Mouse (Mus musculus) ZHBTc4 (cell line): ENCODE measurements around the gene Ctdsp2.

Experiments
- DNase-seq: peaks from one replicate; pipeline ENCODE4 v3.0.0-alpha.2; 2011; ENCODE audit warnings: low read depth, low spot score

Ctdsp2 gene

GRCm38 (mm10) chr10:126962966-126963330 lies 15.6 kb upstream of the Ctdsp2 start:
- no peak for DNase-seq

- peak; percentile 80 for DNase-seq
Measured at GRCm38 (mm10) chr10:126963821-126964220, 14.7 kb upstream of the Ctdsp2 start.

- DNase-seq: no peak
Measured at GRCm38 (mm10) chr10:126971363-126972050, 7.0 kb upstream of the Ctdsp2 start.

- DNase-seq: peak; percentile 100
Measured at GRCm38 (mm10) chr10:126972051-126972725, 6.3 kb upstream of the Ctdsp2 start.

GRCm38 (mm10) chr10:126972988-126973387 lies 5.5 kb upstream of the Ctdsp2 start:
- peak; percentile 57 for DNase-seq

GRCm38 (mm10) chr10:126975706-126976105 lies 2.8 kb upstream of the Ctdsp2 start:
- no peak for DNase-seq

- DNase-seq: no peak
Measured at GRCm38 (mm10) chr10:126977076-126977475, 1.4 kb upstream of the Ctdsp2 start.

- no peak for DNase-seq
Measured at GRCm38 (mm10) chr10:126979121-126979635, 661 bp downstream of the Ctdsp2 start.

- no peak for DNase-seq
Measured at GRCm38 (mm10) chr10:126979636-126980151, 1.2 kb downstream of the Ctdsp2 start.

- DNase-seq: peak; percentile 54
Measured at GRCm38 (mm10) chr10:126980221-126980932, 1.9 kb downstream of the Ctdsp2 start.

GRCm38 (mm10) chr10:126980933-126981530 lies 2.5 kb downstream of the Ctdsp2 start:
- no peak for DNase-seq

GRCm38 (mm10) chr10:126981746-126982145 lies 3.2 kb downstream of the Ctdsp2 start:
- no peak for DNase-seq

GRCm38 (mm10) chr10:126983193-126983725 lies 4.7 kb downstream of the Ctdsp2 start:
- DNase-seq: no peak

- DNase-seq: peak; percentile 63
Measured at GRCm38 (mm10) chr10:126984189-126985004, 5.9 kb downstream of the Ctdsp2 start.

GRCm38 (mm10) chr10:126985127-126985526 lies 6.6 kb downstream of the Ctdsp2 start:
- no peak for DNase-seq

- DNase-seq: no peak
Measured at GRCm38 (mm10) chr10:126985579-126985978, 7.1 kb downstream of the Ctdsp2 start.

GRCm38 (mm10) chr10:126986541-126986961 lies 8.0 kb downstream of the Ctdsp2 start:
- peak; percentile 71 for DNase-seq

- DNase-seq: peak; percentile 75
Measured at GRCm38 (mm10) chr10:126987183-126988118, 8.9 kb downstream of the Ctdsp2 start.

GRCm38 (mm10) chr10:126988513-126989165 lies 10.1 kb downstream of the Ctdsp2 start:
- no peak for DNase-seq
